Mouse (Mus musculus): ENCODE results near the gene Gng7. TPM values are rescaled to one million over a fixed set of nuclear protein-coding genes. Genes with fewer than 3 reads are reported as not detected.

Gng7 gene
- total and polyA plus RNA-seq, 3 experiments, result 0.24 to 0.47 TPM; not detected in 1

DNA sequence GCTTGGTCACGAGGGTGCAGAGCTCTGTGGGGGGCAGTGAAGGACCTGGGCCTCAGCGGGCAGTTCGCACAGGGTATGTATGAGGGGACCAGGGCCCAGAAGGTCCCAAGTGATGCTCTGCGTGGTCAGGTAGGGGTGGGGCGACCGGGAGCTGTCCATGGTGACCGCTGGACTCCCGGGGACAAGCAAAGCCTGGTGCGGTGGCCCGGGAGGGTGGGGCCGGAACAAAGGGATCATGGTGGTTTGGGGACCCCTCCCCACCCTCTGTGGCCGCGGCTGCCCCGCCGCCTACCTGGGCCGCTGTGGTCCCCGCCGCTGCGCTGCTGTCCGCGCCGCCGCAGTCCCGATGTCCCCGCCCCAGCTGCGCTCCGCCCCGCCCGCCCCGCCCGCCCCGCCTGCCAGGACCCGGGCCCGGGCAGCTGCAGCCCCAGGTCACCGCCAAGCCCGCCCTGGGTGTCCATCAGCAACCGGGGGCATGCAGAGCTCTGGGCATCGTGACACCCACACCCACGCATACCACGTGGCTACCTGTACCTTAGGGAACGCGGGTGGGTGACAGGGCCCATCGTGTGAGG lies 10.4 kb upstream of the Gng7 start:
- peaks cover 64% of the 10 kb centered on the region for H3K27me3 ChIP-seq (replicated peaks)
- no peak overlapping the region for H3K9ac ChIP-seq (ENCODE audit: insufficient read depth, low read depth)
- peaks cover 0 to 2% of the 10 kb centered on the region in 2 experiments for H3K36me3 ChIP-seq (replicated peaks in 1 of 2; ENCODE audit: control insufficient read depth in 1 of 2, insufficient read depth in 1 of 2, low read length in 1 of 2)
- no peak overlapping the region for H3K4me2 ChIP-seq (ENCODE audit: insufficient read depth, low read depth, poor library complexity, severe bottlenecking)
- H3K4me3 ChIP-seq (replicated peaks in 1 of 3; ENCODE audit: low read depth in 2 of 3, low read length in 2 of 3, poor library complexity in 1 of 3), result no peak overlapping the region
- H3K27ac ChIP-seq (ENCODE audit: insufficient read depth, low read depth), result no peak overlapping the region
- TF ChIP-seq MAZ (IDR thresholded peaks at IDR 0.05; ENCODE audit: low read depth, low read length), result no peak
- no peak for TF ChIP-seq USF1 (IDR thresholded peaks at IDR 0.05; ENCODE audit: low read depth, low read length)
- TF ChIP-seq POLR2AphosphoS2 (IDR thresholded peaks at IDR 0.05; ENCODE audit: low read depth, low read length), result no peak
- TF ChIP-seq POLR2A (IDR thresholded peaks at IDR 0.05; ENCODE audit: low read depth, low read length), result no peak
- TF ChIP-seq RAD21 (IDR thresholded peaks at IDR 0.05; ENCODE audit: low read depth, low read length), result no peak
- TF ChIP-seq CHD2 (IDR thresholded peaks at IDR 0.05; ENCODE audit: low read length), result no peak
- TF ChIP-seq MAFK (IDR thresholded peaks at IDR 0.05; ENCODE audit: insufficient replicate concordance, low read length), result no peak
- TF ChIP-seq RCOR1 (conservative IDR thresholded peaks at IDR 0.05; ENCODE audit: low read depth, low read length), result no peak
- dilution Hi-C loops (cut with MboI; ENCODE audit: extremely low pct_ligation_motif_present, extremely low pct_unique_long_range_greater_than_20kb, low sequenced_read_pairs), result no loop called here
- no peak for DNase-seq (ENCODE audit: extremely low read depth)
- in situ Hi-C loops (cut with MboI; ENCODE audit: low pct_ligation_motif_present, low pct_unique_long_range_greater_than_20kb, low sequenced_read_pairs), result no loop called here
- H3K79me2 ChIP-seq (replicated peaks; ENCODE audit: control insufficient read depth, extremely low read depth, insufficient read depth, poor library complexity, severe bottlenecking), result no peaks in the 10 kb centered on the region
- H3K9me3 ChIP-seq (replicated peaks; ENCODE audit: low read length), result peaks cover 10% of the 10 kb centered on the region
- H3K4me1 ChIP-seq (ENCODE audit: control insufficient read depth in 1 of 2, insufficient read depth in 2 of 2), result no peaks in the 10 kb centered on the region; a peak in 1 of 4 replicates

DNA sequence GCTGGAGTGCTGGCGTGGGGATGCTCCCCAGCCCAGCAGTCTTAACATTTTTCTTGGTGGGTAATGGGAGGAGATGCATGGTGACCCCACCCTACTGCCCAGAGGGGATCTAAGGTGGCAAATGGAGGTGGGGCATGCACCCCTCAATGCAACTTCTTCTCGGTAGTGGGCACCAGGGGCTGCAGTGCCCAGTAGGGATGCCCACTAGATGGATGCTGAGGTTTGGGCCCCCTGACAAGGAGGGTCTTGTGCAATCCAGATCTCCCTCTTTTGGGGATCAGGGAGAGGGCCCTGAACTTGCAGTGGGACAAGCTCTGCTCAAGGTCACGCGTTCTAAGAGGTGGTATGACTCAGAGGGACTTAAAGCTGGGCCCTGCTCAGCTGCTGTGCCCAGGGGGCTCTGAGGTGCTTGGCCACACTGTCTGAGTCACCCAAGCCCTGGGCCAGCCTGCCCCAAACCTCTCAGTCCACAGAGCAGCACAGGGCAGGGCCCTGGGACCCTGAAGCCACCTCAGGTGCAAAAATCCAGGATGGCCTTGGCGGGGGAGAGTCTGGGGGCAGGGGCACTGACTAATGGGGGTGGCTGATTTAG lies 9.7 kb upstream of the Gng7 start:
- Histone ChIP-seq H3K79me2 (replicated peaks; ENCODE audit: control insufficient read depth, extremely low read depth, insufficient read depth, poor library complexity, severe bottlenecking) (no peaks in the 10 kb centered on the region), H3K4me3 (replicated peaks in 1 of 3; ENCODE audit: low read depth in 2 of 3, low read length in 2 of 3, poor library complexity in 1 of 3) (no peak overlapping the region), H3K27ac (ENCODE audit: insufficient read depth, low read depth) (no peak overlapping the region), H3K4me1 (ENCODE audit: control insufficient read depth in 1 of 2, insufficient read depth in 2 of 2) (no peaks in the 10 kb centered on the region; a peak in 1 of 4 replicates), H3K9me3 (replicated peaks; ENCODE audit: low read length) (peaks cover 10% of the 10 kb centered on the region), H3K9ac (ENCODE audit: insufficient read depth, low read depth) (no peak overlapping the region), H3K4me2 (ENCODE audit: insufficient read depth, low read depth, poor library complexity, severe bottlenecking) (no peak overlapping the region), H3K27me3 (replicated peaks) (peaks cover 67% of the 10 kb centered on the region), H3K36me3 (replicated peaks in 1 of 2; ENCODE audit: control insufficient read depth in 1 of 2, insufficient read depth in 1 of 2, low read length in 1 of 2) (no peaks in the 10 kb centered on the region)
- in situ Hi-C loops (cut with MboI; ENCODE audit: low pct_ligation_motif_present, low pct_unique_long_range_greater_than_20kb, low sequenced_read_pairs) (no loop called here), dilution Hi-C loops (cut with MboI; ENCODE audit: extremely low pct_ligation_motif_present, extremely low pct_unique_long_range_greater_than_20kb, low sequenced_read_pairs) (no loop called here)
- no peak for DNase-seq (ENCODE audit: extremely low read depth)
- TF ChIP-seq CHD2 (IDR thresholded peaks at IDR 0.05; ENCODE audit: low read length) (no peak), SIN3A (IDR thresholded peaks at IDR 0.05; ENCODE audit: low read length) (no peak), NELFE (IDR thresholded peaks at IDR 0.05; ENCODE audit: low read depth, low read length) (no peak), POLR2AphosphoS2 (IDR thresholded peaks at IDR 0.05; ENCODE audit: low read depth, low read length) (no peak), MEF2A (IDR thresholded peaks at IDR 0.05; ENCODE audit: borderline replicate concordance, low read depth, low read length) (no peak), PAX5 (IDR thresholded peaks at IDR 0.05; ENCODE audit: low read length) (no peak)

DNA sequence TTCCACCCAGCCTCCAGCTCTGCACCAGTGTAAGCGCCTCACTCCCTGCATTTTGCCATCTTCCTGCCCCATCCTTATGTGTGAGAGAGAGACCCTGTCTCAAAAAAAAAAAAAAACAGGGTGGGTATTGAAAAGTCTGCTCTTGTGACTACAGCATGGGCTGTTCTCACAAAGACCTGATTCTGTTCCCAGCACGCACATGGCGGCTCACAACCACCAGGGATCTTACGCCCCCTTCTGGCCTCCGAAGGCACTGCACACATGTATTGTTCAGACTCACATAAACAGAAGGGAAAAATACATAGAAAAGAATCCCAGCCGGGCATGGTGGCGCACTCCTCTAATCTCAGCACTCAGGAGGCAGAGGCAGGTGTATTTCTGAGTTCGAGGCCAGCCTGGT lies 8.0 kb upstream of the Gng7 start:
- dilution Hi-C loops (cut with MboI; ENCODE audit: extremely low pct_ligation_motif_present, extremely low pct_unique_long_range_greater_than_20kb, low sequenced_read_pairs), result no loop called here
- Histone ChIP-seq H3K79me2 (replicated peaks; ENCODE audit: control insufficient read depth, extremely low read depth, insufficient read depth, poor library complexity, severe bottlenecking) (no peaks in the 10 kb centered on the region), H3K27ac (ENCODE audit: insufficient read depth, low read depth) (no peak overlapping the region), H3K4me1 (ENCODE audit: control insufficient read depth in 1 of 2, insufficient read depth in 2 of 2) (no peaks in the 10 kb centered on the region; a peak in 1 of 4 replicates), H3K36me3 (replicated peaks in 1 of 2; ENCODE audit: control insufficient read depth in 1 of 2, insufficient read depth in 1 of 2, low read length in 1 of 2) (no peaks in the 10 kb centered on the region), H3K27me3 (replicated peaks) (peaks cover 67% of the 10 kb centered on the region), H3K4me3 (replicated peaks in 1 of 3; ENCODE audit: low read depth in 2 of 3, low read length in 2 of 3, poor library complexity in 1 of 3) (no peak overlapping the region), H3K9ac (ENCODE audit: insufficient read depth, low read depth) (no peak overlapping the region), H3K9me3 (replicated peaks; ENCODE audit: low read length) (peaks cover 13% of the 10 kb centered on the region), H3K4me2 (ENCODE audit: insufficient read depth, low read depth, poor library complexity, severe bottlenecking) (no peak overlapping the region)
- peak; percentile 31 for DNase-seq (ENCODE audit: extremely low read depth)
- TF ChIP-seq CHD2 (IDR thresholded peaks at IDR 0.05; ENCODE audit: low read length) (no peak), PAX5 (IDR thresholded peaks at IDR 0.05; ENCODE audit: low read length) (no peak), CTCF (conservative IDR thresholded peaks at IDR 0.05 in 1 of 2, IDR thresholded peaks at IDR 0.05 in 1 of 2; ENCODE audit: low read depth in 2 of 2, low read length in 2 of 2) (peak in 1 of 2 experiments; percentile 53; a peak in 2 of 4 replicates)
- in situ Hi-C loops (cut with MboI; ENCODE audit: low pct_ligation_motif_present, low pct_unique_long_range_greater_than_20kb, low sequenced_read_pairs), result no loop called here

All from CH12.LX (cell line).